Mouse (Mus musculus) cerebellum, adult (tissue): ENCODE measurements at regions not wholly inside any gene's neighbourhood (a gene's known extent, or its start where the extent isn't known, plus 50 kb on each side); places are given as distances from the start of the nearest gene placed in this dataset.

Experiments
- ATAC-seq: cut with Nextera tagmentation; 2 replicates; pipeline ENCODE4 v1.9.2; 2017; ENCODE audit warnings: mild to moderate bottlenecking, moderate library complexity, mixed read lengths; ENCODE audit not compliant: insufficient number of reproducible peaks, low FRiP score, low TSS enrichment

DNA sequence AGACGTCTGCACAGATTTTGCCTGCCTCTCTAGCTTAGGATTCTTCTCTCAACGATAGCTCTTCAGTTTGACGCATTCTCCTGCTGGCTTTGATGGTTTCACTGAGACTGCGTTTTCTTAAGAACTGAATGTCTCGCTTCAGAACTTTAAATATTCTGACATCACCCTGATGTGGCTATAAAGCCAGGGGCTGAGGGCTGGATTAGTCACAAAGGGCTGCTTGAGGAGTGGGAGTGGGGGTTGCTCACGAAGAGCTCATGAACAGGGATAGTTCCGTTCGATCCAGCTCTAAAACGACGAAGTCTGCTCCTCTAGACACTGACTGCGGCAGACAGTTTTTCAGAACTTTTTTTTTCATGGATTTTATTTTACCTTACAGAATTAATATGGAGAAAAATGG lies 240.7 kb upstream of the Nr5a2 start:
- ATAC-seq, result no peak

DNA sequence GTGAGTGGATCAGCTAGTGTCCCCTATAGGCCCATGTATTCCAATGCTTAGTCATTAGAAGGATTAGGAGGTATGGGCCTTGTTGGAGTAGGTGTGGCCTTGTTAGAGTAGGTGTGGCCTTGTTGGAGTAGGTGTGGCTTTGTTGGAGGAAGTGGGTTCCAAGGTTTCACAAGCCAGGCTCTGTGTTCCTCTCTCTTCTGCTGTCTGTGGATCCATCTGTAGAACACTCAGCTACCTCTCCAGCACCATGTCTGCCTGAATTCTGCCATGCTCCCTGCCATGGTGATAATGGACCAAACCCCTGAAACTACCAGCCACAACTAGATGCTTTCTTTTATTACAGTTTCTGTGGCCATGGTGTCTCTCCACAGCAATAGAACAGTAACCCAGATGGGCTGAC lies 235.7 kb upstream of the Nr5a2 start:
- no peak for ATAC-seq

DNA sequence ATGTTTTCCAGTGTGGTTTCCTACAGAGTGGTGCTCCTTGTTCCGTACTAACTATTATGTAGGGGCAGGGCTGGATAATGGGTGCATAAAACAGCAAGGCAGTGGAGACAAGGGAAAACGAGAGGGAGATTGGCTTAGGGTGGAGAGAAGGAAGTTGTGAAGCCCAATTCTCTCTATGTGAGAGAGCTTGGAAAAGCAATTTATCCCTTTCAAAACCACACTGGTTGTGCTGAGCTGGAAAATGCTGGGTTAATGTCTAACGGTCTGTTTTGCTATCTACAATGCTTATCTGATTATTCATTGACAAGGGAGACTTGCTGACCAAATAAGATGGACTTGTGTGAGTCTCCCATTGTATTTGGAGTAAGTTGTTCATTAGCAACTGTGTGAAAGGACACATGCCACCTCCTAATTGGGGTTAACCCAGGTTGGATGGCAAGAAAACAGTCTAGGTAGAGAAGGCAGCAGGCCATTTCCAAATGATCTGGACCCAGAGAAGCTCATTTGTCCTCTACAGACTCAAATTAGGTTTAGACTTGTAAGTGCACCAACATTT lies 234.9 kb upstream of the Nr5a2 start:
- ATAC-seq, result no peak

DNA sequence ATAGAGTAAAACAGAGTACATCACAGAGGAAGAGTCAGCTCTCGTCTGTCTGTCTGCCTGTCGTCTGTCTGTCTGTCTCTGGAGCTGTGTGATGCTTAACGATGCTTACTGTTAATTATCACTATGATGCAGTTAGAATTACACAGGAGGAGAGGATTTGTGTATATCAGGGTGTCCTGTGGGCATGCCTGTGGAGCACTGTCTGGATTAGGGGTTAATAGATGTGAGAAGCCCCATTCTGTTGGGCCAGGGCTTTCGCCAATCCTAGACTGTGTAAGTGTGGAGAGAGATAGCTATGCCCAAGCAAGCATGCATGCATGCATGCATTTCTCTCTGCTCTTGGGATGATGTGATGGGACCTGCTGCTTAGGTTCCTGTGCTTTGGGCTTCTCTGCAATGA lies 218.0 kb upstream of the Nr5a2 start:
- no peak for ATAC-seq

DNA sequence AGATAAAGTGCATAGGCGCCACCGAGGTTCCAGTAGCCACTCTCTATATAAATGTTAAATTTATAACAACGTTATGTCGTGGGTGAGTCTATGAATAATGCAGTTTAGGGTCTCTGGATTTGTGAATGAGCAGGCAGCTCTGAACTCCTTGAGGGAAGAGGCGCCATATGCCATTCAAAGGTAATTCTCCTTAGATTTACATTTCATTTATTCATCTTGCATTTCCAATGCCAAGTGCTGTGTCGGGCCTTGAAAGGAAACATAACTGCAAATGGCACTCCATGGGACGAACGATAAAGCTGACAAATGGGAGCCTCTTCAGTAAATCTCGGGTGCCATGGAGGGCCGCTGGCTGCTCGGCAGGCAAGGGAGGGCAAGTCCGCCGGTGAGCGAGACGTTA lies 216.4 kb upstream of the Nr5a2 start:
- ATAC-seq, result no peak

DNA sequence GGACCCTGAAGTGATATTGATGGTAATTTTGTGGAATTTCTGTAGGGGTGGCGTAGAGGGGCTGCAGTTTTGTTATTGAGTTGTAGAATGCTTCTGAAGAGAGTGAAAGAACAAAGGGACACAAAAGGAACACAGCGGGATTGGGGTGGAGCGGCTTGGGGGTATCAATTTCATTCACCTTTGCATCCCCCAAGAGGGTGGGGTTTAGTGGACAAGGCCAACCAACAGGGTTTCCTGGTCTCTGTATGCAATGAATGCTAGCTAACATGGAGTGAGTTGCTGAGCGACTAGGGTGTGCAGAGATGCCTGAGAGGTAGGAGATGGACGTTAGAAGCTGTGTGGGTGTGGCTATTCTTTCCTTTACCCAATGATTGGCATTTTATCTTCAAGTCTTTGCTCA lies 213.8 kb upstream of the Nr5a2 start:
- no peak for ATAC-seq

DNA sequence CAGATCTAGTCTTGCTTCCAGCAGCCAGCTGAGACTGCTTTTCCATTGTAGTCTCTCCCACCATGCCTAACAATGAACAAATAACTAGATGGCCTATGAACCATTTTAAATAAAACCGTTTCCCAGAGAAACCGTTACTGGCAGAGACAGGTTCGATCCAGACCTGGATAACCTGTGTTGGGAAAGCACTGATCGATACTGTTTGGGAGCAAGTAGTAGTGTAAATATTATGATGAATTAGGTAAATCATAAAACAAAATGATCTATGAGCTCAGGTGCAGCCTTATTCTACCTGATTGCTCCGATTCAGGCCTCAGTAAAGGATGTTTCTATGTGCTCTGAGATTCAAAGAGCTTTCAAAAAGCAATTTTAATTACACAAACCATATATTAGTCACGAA lies 211.9 kb upstream of the Nr5a2 start:
- ATAC-seq, result no peak

DNA sequence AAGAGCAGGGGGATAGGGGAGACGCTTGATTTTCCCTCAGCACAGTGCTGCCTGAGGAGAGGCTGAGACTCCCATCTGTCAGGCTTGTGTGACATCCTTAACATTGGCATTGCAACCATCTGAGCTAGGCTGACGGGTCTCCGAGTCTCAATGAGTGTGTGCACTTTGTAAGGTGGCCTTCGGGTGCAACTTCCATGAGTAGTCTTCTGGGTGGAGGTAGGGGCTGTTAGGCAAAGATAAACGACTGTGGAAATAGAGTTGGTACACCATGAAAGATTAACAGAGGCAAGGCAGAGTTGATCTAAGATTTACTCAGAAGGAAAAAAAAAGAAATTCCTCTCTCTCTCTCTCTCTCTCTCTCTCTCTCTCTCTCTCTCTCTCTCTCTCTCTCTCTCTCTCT lies 211.2 kb upstream of the Nr5a2 start:
- no peak for ATAC-seq

DNA sequence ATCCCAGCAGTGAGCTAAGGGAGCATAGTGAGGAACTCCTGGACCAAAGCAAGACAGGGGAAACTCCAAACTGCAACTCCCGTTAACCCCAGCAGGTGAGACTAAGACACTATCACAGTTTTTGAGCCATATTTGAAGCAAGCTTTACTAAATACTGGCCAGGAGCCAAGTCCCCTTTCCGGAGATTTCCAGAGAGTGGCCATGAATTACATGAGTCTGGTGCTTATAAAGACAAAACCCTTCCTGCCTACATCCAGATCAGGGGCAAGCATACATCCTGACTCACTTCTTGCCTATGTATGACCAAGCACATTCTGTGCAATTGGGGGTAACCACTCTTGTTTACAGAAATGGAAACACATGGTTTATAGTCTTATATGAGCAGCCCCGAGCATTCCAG lies 187.6 kb upstream of the Nr5a2 start:
- ATAC-seq, result no peak

DNA sequence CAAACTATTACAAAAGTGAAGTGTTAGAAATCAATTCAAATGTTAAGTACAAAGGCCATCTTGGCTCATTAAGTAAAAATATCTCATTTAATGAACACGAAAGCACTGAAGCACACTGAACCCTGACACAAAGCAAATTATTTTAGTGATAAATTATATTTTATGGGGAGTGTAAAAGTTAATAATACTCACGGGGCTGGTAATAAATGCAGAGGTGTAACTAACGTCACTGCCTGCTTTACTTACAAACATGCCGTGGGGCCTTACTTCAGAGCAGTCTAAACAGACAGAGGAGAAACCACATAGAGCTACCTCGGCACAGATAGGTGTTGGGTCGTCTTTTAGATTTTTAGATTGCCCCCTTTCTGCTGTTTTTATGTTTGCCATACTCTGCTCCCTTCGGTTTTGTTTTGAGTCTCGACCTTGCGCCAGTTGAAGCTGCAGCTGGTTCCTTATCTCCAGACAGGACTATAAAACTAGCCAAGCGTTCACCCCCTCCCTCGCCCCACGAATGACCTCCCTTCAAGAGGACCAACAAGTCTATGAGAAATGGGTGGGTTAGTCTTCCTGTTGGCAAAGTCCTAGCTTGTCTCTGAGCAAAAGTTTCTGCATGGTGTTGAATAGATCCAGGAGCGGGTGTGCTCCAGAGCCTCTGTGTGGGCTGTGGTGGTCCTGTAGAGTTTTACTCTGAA lies 181.8 kb upstream of the Nr5a2 start:
- ATAC-seq, result no peak

DNA sequence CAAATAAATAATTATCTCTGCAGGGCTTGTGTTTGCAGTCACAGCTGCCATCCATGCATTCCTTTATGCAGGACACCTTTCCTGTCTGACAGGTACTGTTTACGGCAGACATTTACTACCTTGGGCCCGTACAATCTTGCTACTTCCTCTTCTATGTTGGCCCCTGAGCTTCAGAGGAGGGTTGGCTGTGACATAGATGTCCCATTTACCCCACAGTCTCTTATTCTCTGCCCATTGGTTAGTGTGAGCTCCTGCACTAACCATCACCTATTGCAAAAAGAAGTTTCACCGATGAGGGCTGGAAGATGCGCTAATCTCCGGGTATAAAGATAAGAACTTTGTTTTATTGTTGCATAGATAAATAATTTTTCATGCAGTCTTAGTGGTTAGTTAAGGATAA lies 181.1 kb upstream of the Nr5a2 start:
- no peak for ATAC-seq

DNA sequence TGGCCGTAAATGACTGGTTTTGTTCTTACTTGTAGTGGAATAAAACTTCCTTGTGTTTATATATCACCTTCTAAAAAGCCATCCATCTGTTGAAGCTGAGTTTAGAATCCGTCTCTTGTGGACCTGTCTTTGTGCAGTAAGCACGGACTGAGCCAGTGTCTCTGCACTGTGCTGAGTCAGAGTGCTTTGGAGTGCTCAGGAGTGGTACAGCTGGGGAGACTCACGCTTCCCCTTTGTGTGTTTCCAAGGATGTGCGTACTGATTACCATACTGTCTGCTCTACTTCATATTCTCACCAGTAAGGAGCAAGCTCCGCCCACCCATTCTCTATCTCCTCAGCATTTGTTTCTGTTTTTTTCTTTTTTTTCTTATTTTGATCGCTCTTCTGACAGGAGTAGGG lies 175.9 kb upstream of the Nr5a2 start:
- ATAC-seq, result no peak; the same call in 1 of the 2 replicates

DNA sequence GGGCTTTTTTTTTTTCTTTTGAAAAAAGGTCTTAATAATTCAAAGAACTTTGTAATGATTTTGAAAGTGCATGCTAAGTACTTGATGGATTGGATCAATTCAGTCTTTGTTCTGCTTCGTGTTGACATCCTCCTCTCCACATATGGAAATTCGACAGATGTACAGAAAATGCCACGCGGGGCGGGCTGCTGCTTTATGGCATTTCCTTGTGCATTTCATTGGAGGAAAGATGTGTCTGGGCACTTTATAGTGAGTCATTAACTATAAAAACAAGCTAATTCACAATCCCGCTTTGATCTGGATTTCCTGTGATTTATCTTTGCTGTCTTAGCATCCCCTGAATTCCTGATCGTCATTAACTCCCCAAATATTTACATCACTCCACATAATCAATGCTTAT lies 173.5 kb upstream of the Nr5a2 start:
- ATAC-seq, result no peak

DNA sequence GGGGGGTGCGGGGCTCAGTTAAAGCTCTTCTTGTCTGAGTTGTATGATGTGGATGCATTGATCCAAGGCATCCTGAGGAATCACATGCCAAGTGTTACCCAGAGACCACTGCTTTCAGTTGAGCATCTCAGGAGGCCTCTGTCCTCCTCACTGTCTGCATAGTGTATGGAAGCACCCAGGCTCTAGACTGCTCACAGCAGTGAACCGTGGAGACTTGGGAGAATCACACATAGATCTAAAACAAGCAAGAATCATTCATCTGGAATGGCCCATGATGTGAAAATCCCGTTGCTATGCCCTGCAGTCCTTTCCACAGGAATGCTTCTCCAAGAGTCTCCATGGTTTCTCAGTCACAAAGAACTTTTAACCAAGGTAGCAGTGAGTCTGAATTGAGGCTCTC lies 170.0 kb upstream of the Nr5a2 start:
- no peak for ATAC-seq

DNA sequence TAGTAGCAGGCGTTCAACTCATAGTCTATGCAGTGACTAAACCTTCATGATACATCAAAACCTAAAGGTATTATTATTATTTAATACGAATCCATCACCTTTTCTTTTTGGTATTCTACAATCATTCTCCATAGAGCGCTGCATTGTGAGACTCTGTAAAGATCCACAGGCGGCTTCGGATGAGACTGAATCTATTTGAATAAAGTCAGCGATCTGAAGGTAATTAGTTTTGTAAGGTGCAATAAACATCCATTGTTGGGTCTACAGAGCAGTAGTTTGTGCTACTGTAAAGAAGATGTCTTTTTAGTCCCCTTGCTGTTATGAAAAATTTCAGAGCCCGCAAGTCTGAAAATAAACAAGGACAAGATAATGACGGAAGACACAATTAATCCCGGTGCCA lies 168.9 kb upstream of the Nr5a2 start:
- no peak for ATAC-seq

DNA sequence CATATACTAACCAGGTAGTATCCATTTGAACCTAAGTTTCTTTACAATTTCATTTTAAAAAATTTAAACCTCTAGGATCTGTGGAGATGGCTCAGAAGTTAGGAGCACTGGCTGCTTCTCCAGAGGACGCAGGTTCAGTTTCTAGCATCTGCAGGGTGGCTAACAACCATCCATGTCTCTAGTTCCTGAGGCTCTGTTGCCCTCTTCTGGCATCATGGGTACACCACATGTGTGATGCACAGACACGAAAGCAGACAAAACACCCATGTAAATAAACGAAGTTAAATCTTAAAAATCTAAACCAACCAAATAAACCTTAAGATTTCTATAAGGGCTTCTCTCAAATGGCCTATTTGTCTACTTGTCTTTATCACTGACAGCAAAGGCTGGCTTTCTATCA lies 157.6 kb upstream of the Nr5a2 start:
- no peak for ATAC-seq

DNA sequence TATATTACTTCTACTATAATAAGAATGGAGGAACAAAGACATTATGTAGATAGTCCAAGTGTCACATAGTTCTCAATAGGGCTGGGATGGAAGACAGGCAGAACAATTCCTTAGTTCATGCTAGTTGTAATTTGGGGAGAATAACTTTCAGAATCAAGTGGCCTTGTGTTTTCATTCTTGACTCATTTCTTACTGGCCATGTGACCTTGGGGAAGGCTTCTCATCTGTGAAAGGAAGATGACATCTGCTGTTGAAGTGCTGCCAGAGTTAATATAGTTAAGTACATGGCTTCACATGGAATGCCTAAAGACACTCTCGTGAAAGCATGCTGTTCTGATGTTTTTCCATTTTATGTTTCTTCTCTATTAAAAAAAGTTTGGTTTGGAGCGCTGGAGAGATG lies 146.2 kb upstream of the Nr5a2 start:
- ATAC-seq, result no peak

DNA sequence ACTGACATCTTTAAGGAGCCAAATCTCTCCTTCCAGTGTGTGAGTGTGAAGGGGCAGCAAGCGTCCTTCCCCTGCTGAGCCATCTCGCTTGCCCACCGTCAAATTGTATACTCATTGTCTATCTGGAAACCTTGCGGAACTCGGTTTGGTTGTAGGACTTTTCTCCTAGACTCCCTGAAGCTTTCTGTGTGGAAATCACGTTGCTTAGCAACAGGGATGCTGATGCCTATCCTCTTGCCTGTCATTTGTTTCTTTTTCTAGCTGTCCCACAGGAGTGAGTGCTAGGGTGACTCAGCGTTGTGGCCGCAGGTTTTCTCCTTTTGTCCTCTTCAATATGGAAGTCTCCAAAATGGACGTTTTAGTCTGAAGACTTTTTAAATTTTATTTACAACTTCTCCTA lies 131.5 kb upstream of the Nr5a2 start:
- ATAC-seq, result no peak

DNA sequence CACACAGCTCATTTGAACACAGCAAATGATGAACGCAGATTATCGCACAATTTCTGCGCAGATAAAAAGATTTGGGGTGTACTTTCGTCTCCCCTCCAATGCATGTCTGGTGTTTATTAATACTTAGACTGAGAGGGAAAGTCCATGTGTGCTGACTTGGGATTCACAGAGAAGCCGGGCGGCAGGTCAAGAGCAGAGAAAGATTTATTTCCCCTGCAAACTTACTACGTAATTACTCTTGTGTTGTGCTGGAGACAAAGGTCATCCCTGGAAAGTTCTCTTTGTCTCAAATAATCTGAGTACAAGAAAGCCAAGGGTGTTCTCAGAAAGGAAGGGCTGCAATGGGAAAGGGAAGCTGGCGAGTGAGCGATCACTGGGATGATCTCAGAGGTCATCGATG lies 127.9 kb upstream of the Nr5a2 start:
- ATAC-seq, result no peak

DNA sequence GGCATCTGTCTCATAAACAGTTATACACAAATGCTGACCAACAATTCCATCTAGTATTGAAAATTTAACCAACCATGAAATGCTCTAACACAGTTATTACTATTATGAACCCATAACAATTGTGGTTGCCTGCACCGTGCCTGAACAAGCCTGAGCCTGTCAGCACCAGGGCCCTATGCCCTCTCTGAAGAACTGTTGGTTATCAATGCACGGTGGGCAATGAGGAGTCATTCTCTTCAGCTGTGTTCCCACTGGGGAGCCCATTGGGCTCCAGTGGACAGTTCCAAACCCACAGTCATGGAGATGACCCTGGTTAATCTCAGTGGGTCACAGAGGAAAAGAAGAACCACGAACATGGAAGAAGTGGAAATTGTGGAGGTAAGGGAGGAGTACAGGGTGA lies 126.5 kb upstream of the Nr5a2 start:
- no peak for ATAC-seq

DNA sequence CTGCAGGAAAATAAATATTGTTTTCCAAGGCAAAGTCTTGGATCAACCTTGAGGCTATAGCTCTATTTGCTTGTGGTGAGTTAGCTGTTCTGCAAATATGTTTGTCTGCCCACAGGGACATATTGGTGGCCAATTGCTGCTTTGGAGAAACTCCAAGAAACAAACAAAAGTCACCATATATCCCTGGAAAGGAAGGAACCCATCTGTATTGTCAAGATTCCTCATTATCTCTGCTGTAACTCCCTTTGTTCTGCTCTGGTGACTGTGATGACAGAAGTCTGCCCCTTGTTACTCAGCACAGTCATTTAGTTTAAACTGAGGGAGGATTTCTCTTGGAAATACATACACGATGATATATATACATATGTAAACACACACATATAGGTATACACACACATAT lies 123.3 kb upstream of the Nr5a2 start:
- ATAC-seq, result no peak

DNA sequence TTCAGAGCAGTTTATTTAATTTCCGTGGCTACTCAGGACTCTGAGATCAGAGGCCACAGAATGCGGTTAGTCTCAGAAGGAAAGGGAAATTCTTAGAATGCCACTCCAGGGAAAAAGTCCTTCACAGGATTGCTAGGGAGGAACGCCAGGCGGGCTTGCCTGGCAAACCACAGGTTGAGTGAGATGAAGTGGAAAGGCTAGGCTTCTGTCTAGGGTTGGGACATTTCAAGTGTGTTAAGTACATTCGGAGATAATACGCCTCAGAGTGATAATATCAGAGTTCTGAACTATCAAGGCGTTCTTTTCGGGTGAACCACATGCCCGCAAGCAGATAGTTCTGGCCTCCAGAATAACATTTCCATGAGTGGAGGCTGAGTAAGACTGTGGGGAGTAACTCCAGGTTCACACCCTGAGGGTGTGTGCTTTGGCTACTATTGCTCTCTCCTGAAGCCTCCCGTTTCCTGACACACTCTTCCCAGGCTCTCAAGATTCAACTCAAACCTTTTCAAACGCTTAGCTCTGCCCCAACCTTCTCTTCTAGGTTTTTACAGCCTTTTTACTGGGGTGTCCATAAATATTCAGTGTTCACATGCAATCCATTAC lies 119.3 kb upstream of the Nr5a2 start:
- no peak for ATAC-seq
